Mouse (Mus musculus) liver, embryonic 14.5 days (tissue): ENCODE results near the gene Kcnj13. TPM values are rescaled to one million over a fixed set of nuclear protein-coding genes. Genes with fewer than 3 reads are reported as not detected.

ENCODE experiments used
- ATAC-seq: fragments of 200-750 bp; cut with Nextera tagmentation; 2 replicates; pipeline ENCODE4 v1.8.0; 2017; ENCODE audit warnings: moderate number of reproducible peaks, mild to moderate bottlenecking, moderate library complexity; ENCODE audit not compliant: insufficient read depth
- DNase-seq, 3 experiments: peaks; one replicate each; pipeline ENCODE4 v3.0.0-alpha.2; 2012 to 2013; ENCODE audit warnings: low read depth in 3 of 3, low spot score in 3 of 3
- H3K27ac ChIP-seq: fragments of 300-500 bp; sonication (generic); 2 replicates; pipeline ENCODE4 v1.5.1; 2014; ENCODE audit warnings: moderate library complexity, mild to moderate bottlenecking, control low read depth, inconsistent platforms
- H3K27me3 ChIP-seq: fragments of 300-500 bp; sonication (generic); 2 replicates; pipeline ENCODE4 v1.6.1; 2014; ENCODE audit warnings: mild to moderate bottlenecking, low read length, moderate library complexity; ENCODE audit not compliant: control insufficient read depth, insufficient read depth
- H3K36me3 ChIP-seq: fragments of 300-500 bp; sonication (generic); replicated peaks from 2 replicates; pipeline ENCODE4 v1.6.1; 2014; ENCODE audit warnings: low read depth; ENCODE audit not compliant: control insufficient read depth, insufficient read depth
- H3K4me1 ChIP-seq, 2 experiments: fragments of 200-500 bp in 1 of 2; fragments of 300-500 bp in 1 of 2; sonication (generic) in 1 of 2; replicated peaks; 2 replicates each; pipeline ENCODE4 v1.6.1; 2012 to 2014; ENCODE audit warnings: antibody characterized with exemption in 1 of 2, inconsistent platforms in 1 of 2, low read length in 1 of 2; ENCODE audit not compliant: control insufficient read depth in 2 of 2, insufficient read depth in 2 of 2
- H3K4me2 ChIP-seq: fragments of 300-500 bp; sonication (generic); 2 replicates; pipeline ENCODE4 v1.6.1; 2014; ENCODE audit warnings: low read depth, mild to moderate bottlenecking, control low read depth, moderate library complexity
- H3K4me3 ChIP-seq, 2 experiments: fragments of 200-500 bp in 1 of 2; fragments of 300-500 bp in 1 of 2; sonication (generic) in 1 of 2; 2 replicates each; pipeline ENCODE4 v1.5.1; 2012 to 2014; ENCODE audit warnings: low read depth in 2 of 2, low read length in 2 of 2, mild to moderate bottlenecking in 2 of 2, control low read depth in 1 of 2, inconsistent platforms in 1 of 2, moderate library complexity in 1 of 2; ENCODE audit not compliant: insufficient read depth in 1 of 2
- H3K9ac ChIP-seq: fragments of 300-500 bp; sonication (generic); replicated peaks from 2 replicates; pipeline ENCODE4 v1.6.1; 2014; ENCODE audit warnings: mild to moderate bottlenecking, control low read depth, moderate library complexity
- H3K9me3 ChIP-seq: fragments of 300-500 bp; sonication (generic); 2 replicates; pipeline ENCODE4 v1.6.1; 2016; ENCODE audit warnings: low read length, mixed read lengths; ENCODE audit not compliant: control insufficient read depth
- CTCF ChIP-seq: IDR thresholded peaks from 2 replicates; pipeline ENCODE4 v1.5.1; 2016; ENCODE audit warnings: antibody characterized with exemption, low read depth, control low read depth
- EP300 ChIP-seq: IDR thresholded peaks from 2 replicates; pipeline ENCODE4 v1.6.1; 2016; ENCODE audit warnings: antibody characterized with exemption, low read depth
- WGBS: fragments of 180-500 bp; shearing (Covaris S2); extraction: QIAGEN DNeasy Blood & Tissue Kit; methylation state at CpG from one replicate; pipeline ENCODE4 v1.1.7; 2014; ENCODE audit not compliant: insufficient replicate concordance; 5-methylcytosine and 5-hydroxymethylcytosine counted together
- polyA plus RNA-seq, 2 experiments: library from polyadenylated mRNA; depleted of rRNA in 1 of 2; stranded (reverse) in 1 of 2; unstranded in 1 of 2; fragments of >200 nt; fragmentation: Nextera tagmentation in 1 of 2; extraction: Ambion mirVana in 1 of 2; gene quantifications; 2 replicates each; pipeline versions ENCODE4 v1.2.1 to v1.2.3; 2012 to 2014

The Kcnj13 gene
- polyA plus RNA-seq, 2 experiments: not detected

GRCm38 (mm10) chr1:87381152-87381551, 13.4 kb downstream of the Kcnj13 start:
- no peak overlapping the region for H3K4me3 ChIP-seq
- no peaks in the 10 kb centered on the region for H3K27me3 ChIP-seq
- TF ChIP-seq EP300 (no peak), CTCF (no peak)
- H3K9ac ChIP-seq: no peak overlapping the region
- ATAC-seq (no peak), DNase-seq (peak; percentile 9 to 16 (median 10))
- no peak overlapping the region for H3K4me2 ChIP-seq
- peaks cover 8% of the 10 kb centered on the region; the same call in 1 of the 2 replicates for H3K36me3 ChIP-seq
- no peak overlapping the region for H3K27ac ChIP-seq
- 64% methylated on average over 3 of the region's 3 CpGs for WGBS
- no peaks in the 10 kb centered on the region for H3K9me3 ChIP-seq
- peaks cover under 1 to 2% of the 10 kb centered on the region in 2 experiments for H3K4me1 ChIP-seq

GRCm38 (mm10) chr1:87379919-87380318, 14.6 kb downstream of the Kcnj13 start:
- TF ChIP-seq CTCF (peak; percentile 41; the same call in 1 of the 2 replicates), EP300 (no peak)
- WGBS: 74% methylated on average over 1 of the region's 1 CpGs

GRCm38 (mm10) chr1:87378024-87378560, 16.4 kb downstream of the Kcnj13 start:
- peaks cover 0 to 2% of the 10 kb centered on the region in 2 experiments; a peak in 2 of 4 replicates for H3K4me1 ChIP-seq
- no peaks in the 10 kb centered on the region for H3K9me3 ChIP-seq
- 78% methylated on average over 3 of the region's 3 CpGs for WGBS
- no peak overlapping the region for H3K4me3 ChIP-seq
- DNase-seq (no peak), ATAC-seq (no peak)
- TF ChIP-seq CTCF: no peak
- TF ChIP-seq EP300: no peak
- H3K4me2 ChIP-seq: no peak overlapping the region
- no peaks in the 10 kb centered on the region for H3K27me3 ChIP-seq
- no peak overlapping the region for H3K27ac ChIP-seq
- no peak overlapping the region for H3K9ac ChIP-seq
- H3K36me3 ChIP-seq: peaks cover 11% of the 10 kb centered on the region; the same call in 1 of the 2 replicates

More at GRCm38 (mm10) chr1:87379919-87380318, 14.6 kb downstream of the Kcnj13 start:
- Histone ChIP-seq H3K36me3 (peaks cover 8% of the 10 kb centered on the region; the same call in 1 of the 2 replicates), H3K4me3 (no peak overlapping the region), H3K27me3 (no peaks in the 10 kb centered on the region), H3K9ac (no peak overlapping the region), H3K4me1 (peaks cover 0 to 2% of the 10 kb centered on the region in 2 experiments; a peak in 2 of 4 replicates), H3K27ac (no peak overlapping the region), H3K4me2 (no peak overlapping the region), H3K9me3 (no peaks in the 10 kb centered on the region)
- ATAC-seq (no peak), DNase-seq (peak in 1 of 3 experiments; percentile 16)

GRCm38 (mm10) chr1:87360276-87360675, 34.3 kb downstream of the Kcnj13 start:
- no peak overlapping the region for H3K9ac ChIP-seq
- H3K4me2 ChIP-seq: no peak overlapping the region
- no peak overlapping the region for H3K27ac ChIP-seq
- H3K4me3 ChIP-seq: no peak overlapping the region
- DNase-seq (no peak), ATAC-seq (no peak)
- peaks cover 6% of the 10 kb centered on the region for H3K36me3 ChIP-seq
- H3K9me3 ChIP-seq: no peaks in the 10 kb centered on the region
- H3K27me3 ChIP-seq: no peaks in the 10 kb centered on the region
- 63% methylated on average over 1 of the region's 1 CpGs for WGBS
- no peaks in the 10 kb centered on the region for H3K4me1 ChIP-seq
- TF ChIP-seq CTCF (no peak), EP300 (no peak)

DNA sequence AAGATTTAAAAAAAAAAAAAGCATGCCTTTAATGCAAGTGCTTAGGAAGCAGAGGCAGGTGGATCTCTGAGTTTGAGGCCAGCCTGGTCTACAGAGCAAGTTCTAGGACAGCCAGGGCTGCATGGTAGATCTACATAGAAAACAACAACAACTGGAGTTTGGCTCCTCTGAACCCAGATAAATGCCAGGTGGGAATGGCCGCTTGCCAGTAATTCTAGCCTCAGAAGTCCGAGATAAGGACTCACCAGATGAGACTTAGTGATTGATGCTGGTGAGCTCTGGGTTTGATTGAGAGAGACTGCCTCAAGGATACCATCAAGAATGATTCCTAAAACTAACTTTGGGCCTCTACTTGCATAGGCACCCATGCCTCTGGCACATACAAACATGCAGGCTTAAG, 44.0 kb downstream of the Kcnj13 start:
- ATAC-seq: no peak
- no peak for TF ChIP-seq EP300
- Histone ChIP-seq H3K27me3 (no peaks in the 10 kb centered on the region), H3K4me2 (no peak overlapping the region), H3K9me3 (no peaks in the 10 kb centered on the region), H3K27ac (no peak overlapping the region), H3K4me3 (no peak overlapping the region), H3K4me1 (no peaks in the 10 kb centered on the region), H3K36me3 (peaks cover 3% of the 10 kb centered on the region; the same call in 1 of the 2 replicates), H3K9ac (no peak overlapping the region)
- WGBS: 65% methylated on average over 2 of the region's 2 CpGs
- no peak for DNase-seq

Other genes starting within 250 kb of the Kcnj13 start
- 0.02 and 0.11 TPM in 2 replicates for gene Ecel1, start 238.2 kb downstream of the Kcnj13 start, polyA plus RNA-seq (2012; rRNA removed)
- gene Ecel1, start 238.2 kb downstream of the Kcnj13 start, polyA plus RNA-seq (2014; fragmentation: Nextera tagmentation; extraction: Ambion mirVana): not detected in 2 replicates
- gene Prss56, start 211.4 kb downstream of the Kcnj13 start, polyA plus RNA-seq (2012; rRNA removed): not detected in 2 replicates
- gene Prss56, start 211.4 kb downstream of the Kcnj13 start, polyA plus RNA-seq (2014; fragmentation: Nextera tagmentation; extraction: Ambion mirVana): not detected in 2 replicates
- not detected in 2 replicates for gene Chrnd, start 204.1 kb downstream of the Kcnj13 start, polyA plus RNA-seq (2012; rRNA removed)
- gene Chrnd, start 204.1 kb downstream of the Kcnj13 start, polyA plus RNA-seq (2014; fragmentation: Nextera tagmentation; extraction: Ambion mirVana): not detected in 2 replicates
- not detected in 2 replicates for gene Chrng, start 190.1 kb downstream of the Kcnj13 start, polyA plus RNA-seq (2012; rRNA removed)
- gene Chrng, start 190.1 kb downstream of the Kcnj13 start, polyA plus RNA-seq (2014; fragmentation: Nextera tagmentation; extraction: Ambion mirVana): not detected in 2 replicates
- 18.9 and 34.8 TPM in 2 replicates for gene Eif4e2, start 180.8 kb downstream of the Kcnj13 start, polyA plus RNA-seq (2012; rRNA removed)
- 54.9 and 59.7 TPM in 2 replicates for gene Eif4e2, start 180.8 kb downstream of the Kcnj13 start, polyA plus RNA-seq (2014; fragmentation: Nextera tagmentation; extraction: Ambion mirVana)
- not detected in 2 replicates for gene Efhd1, start 130.4 kb downstream of the Kcnj13 start, polyA plus RNA-seq (2012; rRNA removed)
- gene Efhd1, start 130.4 kb downstream of the Kcnj13 start, polyA plus RNA-seq (2014; fragmentation: Nextera tagmentation; extraction: Ambion mirVana): not detected in 2 replicates
- gene Gigyf2, start 67.7 kb downstream of the Kcnj13 start, polyA plus RNA-seq (2012; rRNA removed): 17.1 and 17.9 TPM in 2 replicates
- gene Gigyf2, start 67.7 kb downstream of the Kcnj13 start, polyA plus RNA-seq (2014; fragmentation: Nextera tagmentation; extraction: Ambion mirVana): 11.2 and 13.0 TPM in 2 replicates
- not detected in 2 replicates for gene Snorc, start 75.5 kb upstream of the Kcnj13 start, polyA plus RNA-seq (2012; rRNA removed)
- gene Snorc, start 75.5 kb upstream of the Kcnj13 start, polyA plus RNA-seq (2014; fragmentation: Nextera tagmentation; extraction: Ambion mirVana): not detected in 2 replicates
- 0.28 and 0.37 TPM in 2 replicates for gene Neu2, start 115.2 kb upstream of the Kcnj13 start, polyA plus RNA-seq (2012; rRNA removed)
- 0.20 and 0.54 TPM in 2 replicates for gene Neu2, start 115.2 kb upstream of the Kcnj13 start, polyA plus RNA-seq (2014; fragmentation: Nextera tagmentation; extraction: Ambion mirVana)
- 2.8 and 3.4 TPM in 2 replicates for gene Ngef, start 179.1 kb upstream of the Kcnj13 start, polyA plus RNA-seq (2012; rRNA removed)
- 2.9 and 3.8 TPM in 2 replicates for gene Ngef, start 179.1 kb upstream of the Kcnj13 start, polyA plus RNA-seq (2014; fragmentation: Nextera tagmentation; extraction: Ambion mirVana)
- gene Inpp5d, start 225.6 kb upstream of the Kcnj13 start, polyA plus RNA-seq (2012; rRNA removed): 5.7 and 9.3 TPM in 2 replicates
- gene Inpp5d, start 225.6 kb upstream of the Kcnj13 start, polyA plus RNA-seq (2014; fragmentation: Nextera tagmentation; extraction: Ambion mirVana): 11.1 and 13.0 TPM in 2 replicates